In genomic region chr7:133088411-133088810, GRCm38 (mm10) we compare ENCODE assay signal across 9 mouse cellular contexts. TPM values are rescaled to one million over a fixed set of nuclear protein-coding genes. Genes with fewer than 3 reads are reported as not detected.
DNase-seq lines count a peak whose midpoint lies in the region; ATAC-seq and TF ChIP-seq lines count a peak whose summit lies in the region.
"Had no signal": no experiment of that assay in that cellular context is flagged by ENCODE, and none has a peak within 500 bp of the region (broad histone marks: within the 10 kb centered on the region; RNA-seq: fewer than 3 reads in every experiment).

No protein-coding gene starts in this region.

- peak overlapping the region; percentile 11 for H3K4me2 ChIP-seq in embryonic facial prominence, embryonic 15.5 days (replicated peaks)
- H3K4me2 ChIP-seq in hindbrain, postnatal 0 days (ENCODE audit: low read depth, low read length): peak overlapping the region; percentile 46
- peak overlapping the region; percentile 27; the same call in 1 of the 2 replicates for H3K4me2 ChIP-seq in midbrain, embryonic 15.5 days

- no peak for DNase-seq in left cerebral cortex, adult 2 months (ENCODE audit: extremely low spot score in 1 of 2, low spot score in 2 of 2)
- DNase-seq in left cerebral cortex, adult 8-10 months (ENCODE audit: low spot score in 2 of 2): no peak
- DNase-seq in hindbrain, postnatal 0 days (ENCODE audit: low spot score): no peak
- DNase-seq in T-cell, adult 2 months (ENCODE audit: low spot score): no peak
- no peak for DNase-seq in left cerebral cortex, postnatal 36 days (ENCODE audit: low spot score in 2 of 2)

- intact Hi-C loops in left cerebral cortex, adult 2 months (cut with DNase I): no loop called here
- intact Hi-C loops in left cerebral cortex, postnatal 36 days (cut with DNase I): no loop called here

- H3K27ac ChIP-seq in left cerebral cortex, adult 2 months: peak overlapping the region; percentile 1; the same call in 1 of the 2 replicates
- peak overlapping the region; percentile 24 for H3K27ac ChIP-seq in embryonic facial prominence, embryonic 15.5 days (replicated peaks)
- H3K27ac ChIP-seq in hindbrain, postnatal 0 days: peak overlapping the region; percentile 74
- H3K27ac ChIP-seq in midbrain, embryonic 15.5 days: peak overlapping the region; percentile 51

- no peak for TF ChIP-seq CTCF in left cerebral cortex, adult 2 months (IDR thresholded peaks at IDR 0.05)
- no peak for TF ChIP-seq CTCF in hindbrain, postnatal 0 days (IDR thresholded peaks at IDR 0.05; ENCODE audit: low read depth)

- no peak for ATAC-seq in embryonic facial prominence, embryonic 15.5 days (ENCODE audit: insufficient number of reproducible peaks, low FRiP score, low TSS enrichment, low read depth)
- ATAC-seq in hindbrain, postnatal 0 days: no peak
- ATAC-seq in midbrain, embryonic 15.5 days (replicated peaks): no peak
- ATAC-seq in CD4-positive, CD25-positive, alpha-beta regulatory T cell, adult 4 months: no peak

- H3K27me3 ChIP-seq in embryonic facial prominence, embryonic 15.5 days: no peaks in the 10 kb centered on the region
- H3K27me3 ChIP-seq in hindbrain, postnatal 0 days (ENCODE audit: insufficient read depth, low read length): no peaks in the 10 kb centered on the region
- H3K27me3 ChIP-seq in midbrain, embryonic 15.5 days (replicated peaks): no peaks in the 10 kb centered on the region
- H3K27me3 ChIP-seq: Patski had no signal

- 48% methylated on average over 4 of the region's 4 CpGs for WGBS in embryonic facial prominence, embryonic 15.5 days
- 42% methylated on average over 4 of the region's 4 CpGs for WGBS in hindbrain, postnatal 0 days
- WGBS in midbrain, embryonic 15.5 days: 72% methylated on average over 4 of the region's 4 CpGs

- no peak overlapping the region; the same call in 1 of the 2 replicates for H3K4me3 ChIP-seq in left cerebral cortex, adult 2 months
- no peak overlapping the region for H3K4me3 ChIP-seq in embryonic facial prominence, embryonic 15.5 days (replicated peaks)
- H3K4me3 ChIP-seq in hindbrain, postnatal 0 days (ENCODE audit: low read length): no peak overlapping the region
- H3K4me3 ChIP-seq in midbrain, embryonic 15.5 days: no peak overlapping the region

- H3K9ac ChIP-seq in embryonic facial prominence, embryonic 15.5 days: no peak overlapping the region
- peak overlapping the region; percentile 30; the same call in 1 of the 2 replicates for H3K9ac ChIP-seq in hindbrain, postnatal 0 days (replicated peaks; ENCODE audit: low read length)
- no peak overlapping the region for H3K9ac ChIP-seq in midbrain, embryonic 15.5 days

- H3K36me3 ChIP-seq in embryonic facial prominence, embryonic 15.5 days: no peaks in the 10 kb centered on the region
- no peaks in the 10 kb centered on the region for H3K36me3 ChIP-seq in hindbrain, postnatal 0 days (ENCODE audit: insufficient read depth, low read length)
- H3K36me3 ChIP-seq in midbrain, embryonic 15.5 days (replicated peaks): no peaks in the 10 kb centered on the region

- H3K9me3 ChIP-seq in embryonic facial prominence, embryonic 15.5 days (replicated peaks): no peaks in the 10 kb centered on the region
- no peaks in the 10 kb centered on the region for H3K9me3 ChIP-seq in hindbrain, postnatal 0 days (ENCODE audit: low read length)
- H3K9me3 ChIP-seq in midbrain, embryonic 15.5 days: no peaks in the 10 kb centered on the region

- peaks cover 44% of the 10 kb centered on the region for H3K4me1 ChIP-seq in embryonic facial prominence, embryonic 15.5 days
- peaks cover 24% of the 10 kb centered on the region for H3K4me1 ChIP-seq in hindbrain, postnatal 0 days (ENCODE audit: insufficient read depth, low read length)
- peaks cover 31% of the 10 kb centered on the region for H3K4me1 ChIP-seq in midbrain, embryonic 15.5 days

RNA-seq across cellular contexts. Expression of gene Fgfr2, which starts 34.7 kb away (rescaled TPM):
- total RNA-seq in left cerebral cortex, adult 2 months (2021): 10 to 100 TPM; 47.3 to 47.4 TPM
- total RNA-seq in left cerebral cortex, adult 8-10 months (2022): 10 to 100 TPM; 50.6 to 73.1 (median 64.8) TPM
- polyA plus RNA-seq in embryonic facial prominence, embryonic 15.5 days (2015; fragmentation: Nextera tagmentation; extraction: Ambion mirVana): 131 and 137 TPM in 2 replicates
- total RNA-seq in hindbrain, postnatal 0 days (2014; rRNA removed): 33.2 and 49.0 TPM in 2 replicates
- 17.3 and 17.5 TPM in 2 replicates for polyA plus RNA-seq in hindbrain, postnatal 0 days (2015; fragmentation: Nextera tagmentation; extraction: Ambion mirVana)
- 23.3 and 24.2 TPM in 2 replicates for polyA plus RNA-seq in midbrain, embryonic 15.5 days (2015; fragmentation: Nextera tagmentation; extraction: Ambion mirVana)
- not detected for polyA plus RNA-seq in CD4-positive, CD25-positive, alpha-beta regulatory T cell, adult 4 months (2017; shearing (Covaris generic))
- 10 to 100 TPM; 41.6 to 46.6 TPM for total RNA-seq in left cerebral cortex, postnatal 36 days (2021)

RNA-seq across cellular contexts. Expression of gene Ctbp2, which starts 35.7 kb away (rescaled TPM):
- total RNA-seq in left cerebral cortex, adult 2 months (2021): 10 to 100 TPM; 30.1 to 30.6 TPM
- total RNA-seq in left cerebral cortex, adult 8-10 months (2022): 10 to 100 TPM; 26.0 to 30.6 (median 27.5) TPM
- 64.7 and 71.3 TPM in 2 replicates for polyA plus RNA-seq in embryonic facial prominence, embryonic 15.5 days (2015; fragmentation: Nextera tagmentation; extraction: Ambion mirVana)
- 89.0 and 105 TPM in 2 replicates for total RNA-seq in hindbrain, postnatal 0 days (2014; rRNA removed)
- 39.6 and 40.6 TPM in 2 replicates for polyA plus RNA-seq in hindbrain, postnatal 0 days (2015; fragmentation: Nextera tagmentation; extraction: Ambion mirVana)
- 60.2 and 61.1 TPM in 2 replicates for polyA plus RNA-seq in midbrain, embryonic 15.5 days (2015; fragmentation: Nextera tagmentation; extraction: Ambion mirVana)
- polyA plus RNA-seq in CD4-positive, CD25-positive, alpha-beta regulatory T cell, adult 4 months (2017; shearing (Covaris generic)): 1 to 10 TPM; 7.8 to 8.2 TPM
- 10 to 100 TPM; 20.3 to 28.3 TPM for total RNA-seq in left cerebral cortex, postnatal 36 days (2021)

Comparison
In these comparisons a context has a peak if more than half of its experiments do, and no peak if none do; other contexts are left out.
1. H3K27ac ChIP-seq: peak in every context shown above with its lines; median percentile 74 in hindbrain, postnatal 0 days; 51 in midbrain, embryonic 15.5 days; 24 in embryonic facial prominence, embryonic 15.5 days; 1 in left cerebral cortex, adult 2 months.